In the genomic region with DNA sequence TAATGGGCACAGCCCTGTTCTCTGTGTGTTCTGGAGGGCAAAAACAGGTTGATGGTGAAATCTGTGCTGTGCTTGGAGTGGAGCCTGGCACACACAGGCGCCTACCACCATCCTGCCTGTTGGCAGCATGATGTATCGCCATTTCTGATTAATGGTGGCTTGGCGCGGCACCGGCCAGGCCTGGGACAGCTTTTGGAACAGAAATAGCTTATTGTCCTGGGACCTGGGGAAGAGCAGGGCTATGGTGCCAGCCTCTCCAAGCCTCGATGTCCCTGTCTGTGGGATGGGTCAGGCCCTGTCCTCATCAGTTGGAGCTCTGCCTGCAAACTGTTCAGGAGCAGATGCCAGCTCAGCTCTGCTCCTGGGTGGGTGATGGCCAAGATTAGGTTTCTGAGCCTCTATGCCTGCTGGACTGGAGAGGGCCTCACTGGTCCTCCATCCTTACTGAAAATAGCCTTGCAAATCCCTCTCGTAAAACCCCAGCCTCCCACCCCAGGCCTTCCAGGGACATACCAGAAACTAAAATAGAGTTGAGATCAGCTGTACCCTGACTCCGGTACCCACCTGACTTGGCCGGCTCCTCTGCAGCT, we compare ENCODE assay signal across 13 mouse cellular contexts.
A peak's percentile ranks its signal among the peaks of the same experiment; 100 is the strongest.
DNase-seq lines count a peak whose midpoint lies in the region; ATAC-seq and TF ChIP-seq lines count a peak whose summit lies in the region.
"Had no signal": no experiment of that assay in that cellular context is flagged by ENCODE, and none has a peak within 500 bp of the region (broad histone marks: within the 10 kb centered on the region; RNA-seq: fewer than 3 reads in every experiment).

No protein-coding gene starts in this region.

- no peak overlapping the region for H3K4me3 ChIP-seq in forebrain, embryonic 10.5 days
- no peak overlapping the region for H3K4me3 ChIP-seq in forebrain, embryonic 12.5 days (replicated peaks)
- no peak overlapping the region for H3K4me3 ChIP-seq in limb, embryonic 14.5 days (replicated peaks; ENCODE audit: low read length)
- H3K4me3 ChIP-seq: embryonic facial prominence, embryonic 15.5 days had no signal

- no peak for TF ChIP-seq POLR2A in limb, embryonic 14.5 days (IDR thresholded peaks at IDR 0.05; ENCODE audit: borderline replicate concordance, extremely low read depth, insufficient read depth, insufficient read length)

- no peak for ATAC-seq in forebrain, embryonic 12.5 days (ENCODE audit: low FRiP score)
- ATAC-seq in limb, embryonic 14.5 days (ENCODE audit: low FRiP score, low read depth), result peak; percentile 32; the same call in 1 of the 2 replicates
- ATAC-seq: forebrain, postnatal 0 days had no signal

- no peak overlapping the region for H3K4me2 ChIP-seq in forebrain, embryonic 12.5 days
- H3K4me2 ChIP-seq in limb, embryonic 14.5 days (replicated peaks; ENCODE audit: low read depth, low read length, severe bottlenecking), result no peak overlapping the region
- H3K4me2 ChIP-seq: embryonic facial prominence, embryonic 15.5 days; hindbrain, embryonic 14.5 days had no signal

- peaks cover 86% of the 10 kb centered on the region for H3K4me1 ChIP-seq in forebrain, embryonic 10.5 days
- H3K4me1 ChIP-seq in forebrain, embryonic 12.5 days, result peaks cover 55% of the 10 kb centered on the region
- peaks cover 39% of the 10 kb centered on the region for H3K4me1 ChIP-seq in limb, embryonic 14.5 days (ENCODE audit: control insufficient read depth, insufficient read depth, low read length)

- peak overlapping the region; percentile 74; the same call in 1 of the 2 replicates for H3K27ac ChIP-seq in forebrain, embryonic 10.5 days
- H3K27ac ChIP-seq in forebrain, embryonic 12.5 days, result no peak overlapping the region
- 0 out of 2 replicates have a peak overlapping the region, but pooled peaks have one; percentile 16 for H3K27ac ChIP-seq in limb, embryonic 14.5 days (replicated peaks; ENCODE audit: low read depth, low read length)
- H3K27ac ChIP-seq: hindbrain, embryonic 14.5 days had no signal

- H3K36me3 ChIP-seq in forebrain, embryonic 10.5 days (replicated peaks), result no peaks in the 10 kb centered on the region
- H3K36me3 ChIP-seq in forebrain, embryonic 12.5 days (replicated peaks), result no peaks in the 10 kb centered on the region
- no peaks in the 10 kb centered on the region for H3K36me3 ChIP-seq in limb, embryonic 14.5 days (ENCODE audit: control insufficient read depth, insufficient read depth, low read length)
- H3K36me3 ChIP-seq: embryonic facial prominence, embryonic 15.5 days had no signal

- no peaks in the 10 kb centered on the region for H3K9me3 ChIP-seq in forebrain, embryonic 10.5 days
- H3K9me3 ChIP-seq in forebrain, embryonic 12.5 days, result no peaks in the 10 kb centered on the region
- H3K9me3 ChIP-seq in limb, embryonic 14.5 days (ENCODE audit: control insufficient read depth, low read length), result no peaks in the 10 kb centered on the region
- H3K9me3 ChIP-seq: embryonic facial prominence, embryonic 15.5 days had no signal

- peaks cover 62% of the 10 kb centered on the region for H3K27me3 ChIP-seq in forebrain, embryonic 10.5 days (ENCODE audit: poor library complexity, severe bottlenecking)
- H3K27me3 ChIP-seq in forebrain, embryonic 12.5 days, result peaks cover 21% of the 10 kb centered on the region
- no peaks in the 10 kb centered on the region for H3K27me3 ChIP-seq in limb, embryonic 14.5 days (ENCODE audit: control insufficient read depth, insufficient read depth, low read length)
- H3K27me3 ChIP-seq: embryonic facial prominence, embryonic 15.5 days had no signal

- WGBS in forebrain, embryonic 10.5 days, result 91% methylated on average over 9 of the region's 9 CpGs
- 94% methylated on average over 9 of the region's 9 CpGs for WGBS in forebrain, embryonic 12.5 days
- 61% methylated on average over 9 of the region's 9 CpGs for WGBS in limb, embryonic 14.5 days

- H3K9ac ChIP-seq in forebrain, embryonic 12.5 days, result no peak overlapping the region
- H3K9ac ChIP-seq in limb, embryonic 14.5 days (ENCODE audit: low read depth, low read length, severe bottlenecking), result no peak overlapping the region
- H3K9ac ChIP-seq: embryonic facial prominence, embryonic 15.5 days; forebrain, postnatal 0 days; hindbrain, embryonic 14.5 days had no signal

- no peak for DNase-seq in forebrain, embryonic 10.5 days (ENCODE audit: extremely low spot score, low spot score)
- DNase-seq in layer of hippocampus, adult 9-11 months, result peak; percentile 46
- no peak for DNase-seq in layer of hippocampus, adult 11-12 months (ENCODE audit: low spot score)
- peak; percentile 28 for DNase-seq in gastrocnemius, postnatal 10 days
- no peak for DNase-seq in limb, embryonic 14.5 days (ENCODE audit: low spot score)
- DNase-seq in frontal cortex, postnatal 10 days (ENCODE audit: low spot score in 2 of 2), result no peak
- no peak for DNase-seq in retina, embryonic 14.5 days (ENCODE audit: low spot score)
- DNase-seq: adrenal gland, postnatal 36 days; forebrain, postnatal 0 days; lung, postnatal 36 days had no signal

Comparison
In these comparisons a context has a peak if more than half of its experiments do, and no peak if none do; other contexts are left out.
1. DNase-seq: peak in layer of hippocampus, adult 9-11 months (single experiment) and gastrocnemius, postnatal 10 days (single experiment); none in forebrain, embryonic 10.5 days (single experiment), layer of hippocampus, adult 11-12 months (single experiment), limb, embryonic 14.5 days (single experiment), frontal cortex, postnatal 10 days (0 of 2) and retina, embryonic 14.5 days (single experiment).